Mouse (Mus musculus): ENCODE measurements at regions not wholly inside any gene's neighbourhood (a gene's known extent, or its start where the extent isn't known, plus 50 kb on each side); places are given as distances from the start of the nearest gene placed in this dataset.

DNA sequence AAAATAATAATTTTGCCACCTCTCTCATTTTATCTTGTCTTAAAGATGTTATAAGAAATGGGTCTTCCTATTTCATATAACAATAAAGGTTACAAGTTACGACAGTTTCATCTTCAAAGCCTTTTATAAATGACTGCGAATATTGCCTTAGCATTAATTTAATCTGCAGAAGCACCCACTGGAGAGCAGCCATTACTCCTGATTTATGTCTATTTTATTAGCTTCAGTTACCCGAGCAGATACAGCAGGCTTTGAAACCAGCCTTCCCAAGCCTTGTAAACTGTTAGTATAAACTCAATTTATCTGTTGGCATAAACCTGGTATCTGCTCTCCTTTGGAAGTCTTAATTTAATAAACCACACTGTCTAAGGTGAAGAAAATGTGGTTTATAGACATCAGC lies 2851.6 kb upstream of the Gm6569 start:
- DNase-seq (ENCODE audit: low read depth, low spot score), result no peak

DNA sequence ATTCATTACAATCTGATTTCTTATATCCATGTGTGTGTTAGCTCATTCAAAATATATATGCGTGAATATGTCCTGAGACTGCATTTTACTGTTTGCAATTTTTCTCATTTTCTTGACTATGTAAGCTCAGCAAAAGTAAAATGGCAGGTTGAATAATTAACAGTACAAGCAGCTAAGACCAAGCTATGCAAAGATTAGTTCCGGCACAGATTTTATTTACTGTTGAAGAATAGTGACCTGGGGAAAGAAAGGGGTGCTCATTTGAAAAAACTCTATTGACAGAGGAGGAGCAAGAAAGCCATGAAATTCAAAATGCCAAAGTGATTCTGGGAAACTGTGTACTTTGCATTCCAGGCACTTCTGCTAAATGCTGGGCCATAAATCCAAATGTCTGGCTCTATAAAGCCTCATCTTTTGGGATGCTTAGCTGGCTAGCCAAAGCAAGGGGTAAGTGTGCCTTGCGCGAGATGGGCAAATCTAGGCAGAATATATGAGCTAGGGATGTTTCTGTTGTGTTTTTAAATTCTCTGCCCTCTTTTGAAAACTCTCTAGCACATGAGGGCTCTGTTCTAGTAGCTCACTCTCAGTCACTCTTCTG lies 2846.3 kb upstream of the Gm6569 start:
- no peak for DNase-seq (ENCODE audit: low read depth, low spot score)

DNA sequence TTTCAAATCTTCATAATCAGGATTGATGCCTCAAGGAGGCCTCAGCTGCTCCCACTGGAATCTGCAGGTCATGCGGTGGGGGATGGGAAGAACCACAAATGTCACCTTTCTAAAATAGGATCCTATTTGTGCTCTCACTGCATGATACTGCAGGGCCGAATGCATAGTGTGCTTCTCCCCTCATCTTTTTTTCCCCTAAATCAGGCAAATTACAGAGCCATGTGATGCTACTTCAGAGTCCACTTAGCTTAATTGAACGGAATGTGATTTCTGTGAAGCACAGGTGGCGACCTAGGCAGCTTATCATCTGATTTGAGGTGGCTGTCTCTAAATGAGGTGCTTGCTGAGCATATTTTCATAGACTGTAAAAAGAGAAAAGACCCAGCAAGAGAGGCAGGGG lies 2841.0 kb upstream of the Gm6569 start:
- DNase-seq (ENCODE audit: low read depth, low spot score), result no peak

DNA sequence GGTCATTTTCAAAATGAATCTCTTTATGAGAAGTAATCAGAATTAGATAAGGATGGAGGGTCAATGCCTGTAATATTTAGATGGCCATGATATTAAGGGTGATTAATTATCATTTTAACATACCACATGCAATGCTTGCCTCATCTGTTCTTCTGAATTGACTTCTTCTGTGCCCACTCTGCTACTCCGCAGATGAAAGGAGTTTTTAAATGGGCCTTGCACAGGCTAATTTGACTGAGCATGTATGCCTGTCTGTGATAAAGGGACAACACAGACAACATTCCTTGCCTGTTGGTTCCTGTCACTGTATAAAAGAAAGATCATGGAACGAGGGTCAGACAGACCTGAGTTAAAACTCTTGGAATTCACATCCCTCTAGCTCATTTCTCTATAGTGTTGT lies 2824.0 kb upstream of the Gm6569 start:
- no peak for DNase-seq (ENCODE audit: low read depth, low spot score)

DNA sequence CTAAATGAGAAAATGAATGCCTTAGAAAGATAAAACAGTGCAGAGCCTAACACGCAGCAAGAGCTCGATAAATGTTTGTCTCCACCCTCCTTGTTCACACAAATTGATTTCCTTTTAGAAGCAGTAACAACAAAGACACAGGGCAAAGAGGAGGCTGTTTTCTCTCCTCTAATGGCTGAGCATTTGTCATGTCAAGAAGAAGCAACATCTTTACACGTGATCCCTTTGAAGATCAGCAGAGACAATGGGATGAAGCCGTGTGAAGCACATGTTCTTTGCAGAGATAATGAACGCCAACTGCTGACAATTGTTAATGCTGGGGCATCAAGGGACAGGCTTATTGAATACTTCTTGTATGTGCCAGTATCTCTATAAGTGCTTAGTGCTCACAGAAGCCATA lies 2823.6 kb upstream of the Gm6569 start:
- DNase-seq (ENCODE audit: low read depth, low spot score), result no peak

DNA sequence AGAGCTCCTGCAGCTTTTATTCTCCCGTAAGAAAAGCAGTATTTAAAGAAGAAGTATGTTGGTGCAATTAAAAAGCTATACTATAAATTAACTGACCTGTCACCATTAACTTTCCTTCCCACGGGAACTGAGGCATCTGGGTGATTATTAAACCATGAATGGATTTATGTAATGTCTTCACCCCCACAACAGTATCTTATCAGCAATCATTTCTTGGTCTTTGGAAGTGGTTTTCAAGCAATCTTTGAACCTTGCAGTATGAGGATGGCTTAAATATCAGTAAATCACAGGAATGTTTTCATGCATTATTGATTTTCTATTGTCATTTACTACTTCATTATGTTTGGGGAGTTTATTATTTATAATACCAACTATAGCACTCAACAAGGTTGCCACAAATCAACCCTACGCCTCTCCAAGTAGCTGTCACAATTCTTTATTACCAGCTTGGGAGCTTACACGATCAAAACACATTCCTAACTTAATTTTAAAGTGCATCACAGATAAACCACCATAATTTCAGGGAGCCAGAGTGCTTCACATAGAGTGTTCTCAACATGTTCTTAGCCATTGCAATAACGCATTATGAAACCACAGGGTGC lies 2780.0 kb upstream of the Gm6569 start:
- DNase-seq (ENCODE audit: low read depth, low spot score), result no peak

DNA sequence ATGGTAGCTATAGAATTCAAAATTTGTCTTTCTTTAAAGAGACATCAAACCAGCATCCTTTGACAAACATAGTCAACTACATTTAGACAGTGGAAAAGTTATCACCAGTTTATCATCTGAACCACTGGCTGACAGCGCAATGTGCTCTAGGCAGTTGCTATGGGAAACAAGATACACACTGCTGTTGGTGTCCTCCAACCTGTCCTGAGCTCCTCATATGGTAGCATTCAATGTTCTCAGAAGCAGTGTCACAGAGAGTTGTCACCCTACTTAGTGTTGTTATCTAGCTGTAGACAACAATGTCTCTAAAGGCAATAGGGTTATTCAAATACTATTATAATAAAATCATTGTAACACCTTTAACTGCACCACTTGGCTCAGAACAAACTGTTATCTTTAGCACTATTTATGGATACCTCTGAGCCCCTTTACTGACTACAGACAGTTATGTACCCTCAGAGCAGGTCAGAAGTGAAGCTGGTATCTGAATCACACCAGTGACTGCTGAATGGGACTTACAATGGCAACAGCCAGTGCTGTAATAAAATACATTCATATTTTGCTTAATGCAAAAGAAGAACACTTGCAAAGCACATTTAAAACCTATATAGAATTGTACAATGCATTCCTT lies 2747.9 kb upstream of the Gm6569 start:
- no peak for DNase-seq (ENCODE audit: low read depth, low spot score)

DNA sequence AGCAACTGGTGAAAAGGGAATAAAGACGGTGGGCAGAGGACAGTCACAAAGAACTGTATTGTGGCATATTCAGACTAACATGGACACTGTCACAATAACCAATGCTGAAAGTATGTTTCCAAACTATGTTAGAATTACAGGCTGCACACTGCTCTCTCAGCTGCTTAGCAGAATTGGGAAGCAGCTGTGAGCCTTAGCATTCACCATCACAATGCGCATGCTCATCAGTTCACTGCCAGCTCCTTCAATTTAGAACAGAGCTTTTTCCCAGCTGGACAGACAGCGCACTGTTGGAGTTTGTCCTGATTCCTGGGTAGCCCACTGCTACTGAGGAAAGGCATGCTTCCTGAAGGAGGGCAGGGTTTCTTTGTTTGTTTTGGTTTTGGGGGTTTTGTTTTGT lies 2735.2 kb upstream of the Gm6569 start:
- DNase-seq (ENCODE audit: low read depth, low spot score), result no peak

DNA sequence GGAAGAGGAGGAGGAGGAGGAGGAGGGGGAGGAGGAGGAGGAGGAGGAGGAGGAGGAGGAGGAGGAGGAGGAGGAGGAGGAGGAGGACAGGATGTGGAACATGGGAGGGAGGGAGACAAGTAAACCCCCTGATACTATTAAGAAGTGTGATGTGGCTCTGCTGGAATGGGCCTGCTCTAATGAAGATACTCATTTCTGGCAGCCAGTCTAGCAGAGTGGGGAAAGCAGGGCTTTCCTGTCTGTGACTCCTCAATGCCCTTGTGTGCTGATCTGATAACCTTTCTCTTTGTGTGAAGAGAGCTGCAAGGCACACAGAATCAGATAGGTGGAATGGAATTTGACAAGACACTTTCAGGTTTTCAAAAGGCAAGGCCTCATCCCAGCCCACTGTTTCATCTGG lies 2704.6 kb upstream of the Gm6569 start:
- DNase-seq (ENCODE audit: low read depth, low spot score), result no peak

DNA sequence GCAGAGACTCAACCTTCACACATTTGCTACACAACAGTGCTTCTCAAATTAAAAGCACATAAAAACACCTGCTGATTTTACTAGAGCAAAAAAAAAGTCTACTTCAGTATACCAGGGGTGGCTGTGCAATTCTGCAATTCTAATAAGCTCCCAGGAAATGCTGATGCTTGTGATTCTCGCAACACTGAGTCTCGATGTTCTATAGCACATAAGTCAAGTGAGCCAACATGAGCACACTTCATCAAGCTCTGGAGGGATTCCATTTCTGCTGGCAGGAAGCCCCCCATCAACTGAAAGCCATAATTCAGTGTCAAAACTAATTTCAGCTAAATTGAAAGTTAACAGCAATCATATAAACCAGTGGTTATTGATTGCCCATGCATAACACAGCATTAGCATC lies 2676.7 kb upstream of the Gm6569 start:
- no peak for DNase-seq (ENCODE audit: low read depth, low spot score)

DNA sequence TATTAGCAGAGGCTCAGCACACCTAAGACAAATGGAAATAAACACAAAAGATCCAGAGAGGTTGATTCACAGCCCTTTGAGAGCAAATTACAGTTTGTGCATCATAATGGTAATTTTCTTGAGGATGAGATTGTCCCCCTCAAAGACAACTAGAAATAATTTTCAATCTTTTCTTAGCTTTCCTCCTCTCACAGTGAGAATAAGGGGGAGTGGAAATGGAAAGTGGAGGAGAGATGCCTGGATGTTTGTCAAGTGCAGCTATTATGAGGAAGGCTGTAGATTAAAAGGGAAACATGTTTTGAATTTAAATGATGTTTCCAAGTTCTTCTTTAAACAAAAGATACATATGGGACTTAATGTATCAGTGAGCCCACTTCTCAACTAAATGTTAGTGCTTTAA lies 2672.3 kb upstream of the Gm6569 start:
- no peak for DNase-seq (ENCODE audit: low read depth, low spot score)

DNA sequence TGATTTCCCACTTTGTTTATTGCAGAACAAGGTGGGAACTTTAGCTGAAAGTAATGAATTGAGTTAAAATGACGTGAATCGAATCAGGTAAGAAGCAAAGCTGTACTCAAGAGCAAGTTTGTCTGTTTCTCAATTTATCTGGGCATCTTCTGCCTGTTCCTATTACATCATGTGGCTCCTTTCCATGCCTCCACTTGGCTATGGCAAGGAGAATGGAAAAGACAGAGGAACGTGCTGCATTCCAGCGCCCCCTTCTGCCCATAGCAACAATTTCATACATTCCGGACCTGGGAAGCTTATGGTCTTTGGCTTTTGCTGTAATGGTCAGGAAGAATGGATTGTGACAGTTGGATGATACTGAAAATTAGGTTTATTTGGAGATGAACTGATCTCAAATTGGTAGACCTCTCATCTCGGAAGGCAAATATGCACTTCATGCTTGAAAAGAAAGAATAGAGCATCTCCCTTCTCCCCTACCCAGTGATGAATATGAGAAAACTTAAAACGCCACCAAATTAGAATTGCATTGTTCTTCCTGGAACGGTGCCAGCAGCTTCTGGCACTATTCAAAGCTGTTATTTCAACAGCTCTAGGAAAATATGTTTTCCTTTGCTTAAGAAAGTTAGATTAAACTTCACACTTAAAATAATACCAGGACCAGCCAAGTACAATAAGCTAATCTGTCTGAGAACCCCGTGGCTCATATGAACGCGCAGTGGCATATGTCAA lies 2639.2 kb upstream of the Gm6569 start:
- peak; percentile 9 for DNase-seq (ENCODE audit: low read depth, low spot score)

DNA sequence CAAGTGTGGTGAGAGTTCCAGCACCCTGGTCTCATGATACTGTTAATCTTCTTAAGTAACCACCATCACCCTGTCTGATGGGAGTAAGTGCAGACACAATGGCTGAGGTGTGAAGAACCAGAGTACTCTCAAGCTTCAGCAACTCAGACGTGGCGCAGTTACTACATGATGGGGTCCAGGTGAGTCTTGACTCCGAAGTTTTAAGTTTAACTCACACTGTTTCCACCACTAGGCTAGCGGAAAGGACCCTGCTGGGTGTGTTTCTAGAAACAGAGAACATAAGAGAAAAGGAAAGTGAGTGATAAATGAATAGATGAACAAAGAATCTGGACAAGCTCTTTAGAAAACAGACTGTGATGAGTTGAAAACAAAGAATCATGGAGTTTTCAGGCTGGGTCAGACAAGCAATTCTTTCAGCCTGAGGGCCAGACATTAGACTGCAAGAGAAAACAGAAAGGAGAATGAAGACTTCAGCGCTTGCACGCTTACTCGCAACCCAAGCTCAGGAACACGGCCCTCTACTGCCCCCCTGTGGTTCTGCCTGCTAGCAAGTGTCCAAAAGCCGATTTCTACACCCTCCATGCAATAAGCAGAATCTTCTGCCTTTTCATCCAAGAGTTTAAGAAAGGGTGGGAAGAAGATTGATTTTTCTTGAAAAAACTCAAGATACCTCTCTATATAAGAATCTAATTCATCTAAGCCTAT lies 2593.6 kb upstream of the Gm6569 start:
- DNase-seq (ENCODE audit: low read depth, low spot score), result peak; percentile 33

DNA sequence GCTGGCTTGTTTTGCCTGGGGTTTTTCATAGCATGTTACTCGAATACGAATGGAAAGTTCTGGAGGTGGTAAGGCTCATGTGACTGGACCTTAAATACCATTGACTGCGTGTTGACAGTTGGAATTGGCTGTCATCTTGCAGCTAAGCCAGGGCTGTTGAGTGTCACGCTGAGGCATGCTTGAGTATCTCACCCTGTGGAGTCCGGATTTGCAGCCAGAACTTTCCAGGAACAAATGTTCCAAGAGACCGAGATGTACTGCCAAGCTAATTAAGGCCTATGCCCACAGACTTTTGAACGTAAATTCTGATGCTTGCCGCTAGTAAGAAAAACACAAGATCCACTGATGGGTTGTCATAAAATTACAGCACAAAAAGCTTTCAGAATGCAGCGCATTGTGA lies 2590.8 kb upstream of the Gm6569 start:
- no peak for DNase-seq (ENCODE audit: low read depth, low spot score)

DNA sequence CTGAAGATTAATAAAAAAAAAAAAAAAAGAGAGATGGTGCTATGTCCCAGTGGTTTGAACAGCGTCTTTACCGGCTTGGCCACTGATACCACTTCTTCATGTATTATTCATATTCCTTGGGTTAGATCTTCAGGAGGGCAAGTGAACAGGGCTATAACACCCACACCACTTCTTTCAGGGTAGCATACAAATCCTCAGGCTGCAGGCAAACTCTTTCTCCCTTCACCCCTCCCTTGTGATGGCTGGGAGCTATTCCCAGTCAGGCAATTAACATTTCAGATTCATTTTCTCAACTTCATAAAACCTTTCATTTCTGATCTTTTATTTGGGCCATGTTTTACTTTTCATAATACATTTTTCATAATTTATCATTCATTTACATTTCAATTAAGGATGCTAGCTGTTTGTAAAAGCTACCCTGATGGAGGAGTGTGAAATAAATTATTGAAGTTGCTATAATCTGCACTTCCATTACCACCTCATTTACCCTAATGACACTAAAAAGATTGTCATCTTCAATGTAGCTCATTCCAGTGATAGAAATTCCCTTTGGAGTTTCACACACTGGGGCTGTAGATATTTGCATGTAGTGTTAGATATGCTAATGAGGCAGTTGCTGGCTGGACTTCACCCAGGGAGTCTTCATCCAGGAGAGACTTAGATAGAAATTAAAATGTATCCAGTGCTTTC lies 2558.3 kb upstream of the Gm6569 start:
- DNase-seq (ENCODE audit: low read depth, low spot score), result no peak

DNA sequence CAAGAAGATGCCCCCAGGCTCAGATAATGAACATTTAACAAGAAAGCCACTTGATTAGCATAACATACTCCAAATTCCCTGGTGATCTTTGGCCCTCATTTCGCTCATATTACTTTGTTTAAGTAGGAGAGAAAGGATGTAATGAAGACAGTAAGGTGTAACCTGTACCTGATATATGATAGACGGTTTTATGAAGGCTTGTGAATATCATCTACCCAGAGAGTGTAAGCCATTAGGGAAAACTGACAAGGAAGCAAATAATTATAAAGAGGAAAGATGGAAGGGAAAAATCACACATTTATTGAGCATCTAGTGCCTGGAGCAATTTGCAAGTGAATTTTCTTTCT lies 2557.8 kb upstream of the Gm6569 start:
- DNase-seq (ENCODE audit: low read depth, low spot score), result no peak

DNA sequence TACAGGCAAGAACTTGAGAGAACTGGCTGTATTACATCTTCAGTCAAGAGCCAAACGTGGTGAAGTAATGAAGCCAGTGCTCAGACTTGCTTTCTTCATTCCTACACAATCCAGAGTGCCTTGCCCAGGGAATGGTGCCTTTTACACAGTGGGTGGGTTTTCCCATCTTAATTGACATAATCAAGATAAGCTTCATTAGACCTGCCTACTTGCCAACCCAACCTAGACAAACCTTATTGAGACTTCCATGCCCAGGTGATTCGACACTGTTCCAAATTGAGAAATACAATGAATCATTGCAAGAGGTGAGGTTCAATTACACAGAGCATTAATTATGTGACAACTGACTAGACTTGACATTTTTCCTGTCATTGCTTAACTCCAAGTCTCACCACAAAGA lies 2557.0 kb upstream of the Gm6569 start:
- no peak for DNase-seq (ENCODE audit: low read depth, low spot score)

DNA sequence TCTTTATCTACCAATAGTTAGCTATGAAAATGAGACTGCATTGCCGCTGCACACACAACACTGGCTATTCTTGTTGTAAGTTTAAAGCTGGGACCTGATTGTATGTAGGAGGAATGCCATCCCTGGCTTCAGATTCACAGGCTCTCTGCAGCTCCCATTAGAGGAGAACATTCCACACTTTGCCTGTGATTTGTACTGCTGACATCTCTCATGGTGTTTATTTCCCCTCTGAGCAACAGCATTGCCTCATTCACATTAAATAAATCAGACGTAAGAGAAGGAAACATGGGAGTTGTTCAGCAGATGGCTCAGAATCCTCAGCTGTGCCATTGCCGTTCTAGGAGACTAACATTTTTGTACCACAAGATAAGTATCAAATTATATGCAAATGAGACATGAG lies 2550.6 kb upstream of the Gm6569 start:
- no peak for DNase-seq (ENCODE audit: low read depth, low spot score)

DNA sequence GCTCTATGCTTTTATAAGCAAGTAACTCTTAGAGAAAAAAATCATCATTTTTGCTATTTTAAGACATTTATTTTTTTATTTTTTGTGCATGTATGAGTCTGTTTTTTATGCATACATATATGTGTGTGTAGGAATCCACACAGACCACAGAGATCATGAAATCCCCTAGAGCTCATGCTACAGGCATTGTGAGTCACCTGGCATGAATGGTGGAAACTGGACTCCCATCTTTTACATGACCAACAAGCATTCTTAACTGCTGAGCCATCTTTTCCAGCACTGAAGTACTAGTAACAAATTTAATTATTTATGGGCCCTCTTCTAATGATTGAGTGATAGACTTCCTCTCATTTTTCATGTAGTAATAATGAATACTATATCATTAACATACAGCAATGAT lies 2531.8 kb upstream of the Gm6569 start:
- no peak for DNase-seq (ENCODE audit: low read depth, low spot score)

DNA sequence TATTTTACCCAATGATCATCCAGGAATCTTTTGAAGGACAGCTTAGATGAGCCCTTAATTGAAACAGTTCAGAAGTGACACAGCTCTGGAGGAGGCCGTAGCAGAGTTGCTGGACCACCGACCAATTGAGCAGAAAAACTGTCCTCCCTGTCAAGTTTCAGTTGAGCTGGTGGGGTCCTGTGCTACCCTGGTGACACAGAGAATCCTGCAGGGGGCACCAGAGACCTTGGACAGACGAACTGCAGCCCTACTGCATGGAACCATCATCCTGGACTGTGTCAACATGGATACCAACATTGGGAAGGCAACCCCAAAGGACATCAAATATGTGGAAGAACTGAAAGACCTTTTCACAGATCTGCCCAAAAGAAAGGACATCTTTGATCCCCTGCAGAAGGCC lies 2524.1 kb upstream of the Gm6569 start:
- no peak for DNase-seq (ENCODE audit: low read depth, low spot score)

DNA sequence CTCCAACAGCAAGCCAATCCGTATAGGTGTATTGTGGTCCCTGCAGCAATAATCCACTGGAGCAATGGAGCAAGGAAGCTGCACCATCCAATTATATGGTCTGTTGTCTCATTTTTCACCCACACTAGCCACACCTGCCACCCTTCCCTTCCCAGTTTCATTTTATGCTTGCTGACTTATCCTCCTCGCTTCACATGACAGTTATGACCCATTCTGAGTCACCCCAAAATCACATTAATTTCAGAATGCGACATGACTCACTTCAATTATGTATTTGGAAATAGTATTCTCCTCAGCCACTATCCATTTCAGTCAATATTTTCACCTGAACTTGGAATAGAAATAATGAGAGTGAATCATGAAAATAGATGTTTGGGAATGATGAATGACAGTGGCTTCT lies 2507.8 kb upstream of the Gm6569 start:
- no peak for DNase-seq (ENCODE audit: low read depth, low spot score)

Data from retina, adult 2 months (tissue).